Mouse (Mus musculus) stomach, postnatal 0 days (tissue): ENCODE data around the gene Edem2. TPM values are rescaled to one million over a fixed set of nuclear protein-coding genes. Genes with fewer than 3 reads are reported as not detected.

Source experiments
- ATAC-seq: fragments of 200-750 bp; cut with Nextera tagmentation; 2 replicates; pipeline ENCODE4 v1.8.0; 2017; ENCODE audit not compliant: low FRiP score, low TSS enrichment
- DNase-seq: peaks from one replicate; pipeline ENCODE4 v3.0.0-alpha.2; 2016; ENCODE audit warnings: low spot score
- H3K27ac ChIP-seq: fragments of 300-500 bp; sonication (generic); replicated peaks from 2 replicates; pipeline ENCODE4 v1.5.1; 2014; ENCODE audit warnings: mild to moderate bottlenecking, control low read depth
- H3K27me3 ChIP-seq: fragments of 300-500 bp; sonication (generic); 2 replicates; pipeline ENCODE4 v1.6.1; 2014; ENCODE audit warnings: low read length; ENCODE audit not compliant: control insufficient read depth, insufficient read depth
- H3K36me3 ChIP-seq: fragments of 300-500 bp; sonication (generic); 2 replicates; pipeline ENCODE4 v1.6.1; 2014; ENCODE audit warnings: low read length, mixed read lengths; ENCODE audit not compliant: control insufficient read depth, insufficient read depth
- H3K4me1 ChIP-seq: fragments of 300-500 bp; sonication (generic); replicated peaks from 2 replicates; pipeline ENCODE4 v1.6.1; 2014; ENCODE audit warnings: antibody characterized with exemption; ENCODE audit not compliant: control insufficient read depth, insufficient read depth
- H3K4me2 ChIP-seq: fragments of 300-500 bp; sonication (generic); replicated peaks from 2 replicates; pipeline ENCODE4 v1.6.1; 2014; ENCODE audit warnings: low read depth, mild to moderate bottlenecking, control low read depth, moderate library complexity
- H3K4me3 ChIP-seq: fragments of 300-500 bp; sonication (generic); 2 replicates; pipeline ENCODE4 v1.5.1; 2014; ENCODE audit warnings: low read depth, low read length, control low read depth
- H3K9ac ChIP-seq: fragments of 300-500 bp; sonication (generic); 2 replicates; pipeline ENCODE4 v1.6.1; 2014; ENCODE audit warnings: mild to moderate bottlenecking, low read length, control low read depth, mixed read lengths
- H3K9me3 ChIP-seq: fragments of 300-500 bp; sonication (generic); 2 replicates; pipeline ENCODE4 v1.6.1; 2016; ENCODE audit warnings: low read length; ENCODE audit not compliant: control insufficient read depth
- CTCF ChIP-seq: IDR thresholded peaks from 2 replicates; pipeline ENCODE4 v1.5.1; 2016; ENCODE audit warnings: antibody characterized with exemption, low read depth, mild to moderate bottlenecking, moderate library complexity
- EP300 ChIP-seq: optimal IDR thresholded peaks from 2 replicates; pipeline ENCODE3; 2016; ENCODE audit warnings: antibody characterized with exemption
- WGBS: fragments of 180-500 bp; shearing (Covaris S2); extraction: QIAGEN DNeasy Blood & Tissue Kit; methylation state at CpG from one replicate; pipeline ENCODE4 v1.1.7; 2014; 5-methylcytosine and 5-hydroxymethylcytosine counted together
- polyA plus RNA-seq: library from polyadenylated mRNA; unstranded; fragments of >200 nt; fragmentation: Nextera tagmentation; extraction: Ambion mirVana; gene quantifications from 2 replicates; pipeline ENCODE4 v1.2.1, GENCODE M21; 2015

Edem2 gene
- polyA plus RNA-seq, 1 experiment from 2014 or later: 64.9 TPM

DNA sequence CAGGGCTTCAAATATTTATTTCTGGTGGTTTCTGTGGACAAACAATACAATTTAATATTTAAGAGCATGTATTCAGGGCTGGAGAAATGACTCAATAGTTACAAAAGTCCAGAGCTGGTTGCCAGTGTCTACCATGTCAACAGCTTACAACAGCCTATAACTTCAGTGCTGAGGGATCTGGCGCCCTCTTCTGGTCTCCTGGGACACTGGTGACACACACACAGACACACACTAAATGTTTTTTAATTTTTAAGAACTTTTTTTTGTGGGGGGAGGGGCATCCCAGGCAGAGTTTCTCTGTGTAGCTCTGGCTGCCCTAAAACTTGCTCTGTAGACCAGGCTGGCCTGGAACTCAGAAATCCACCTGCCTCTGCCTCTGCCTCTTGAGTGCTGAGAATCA is 26.5 kb upstream of the Edem2 start:
- H3K4me1 ChIP-seq: no peaks in the 10 kb centered on the region
- ATAC-seq (peak; percentile 73), DNase-seq (peak; percentile 72)
- no peak overlapping the region for H3K4me2 ChIP-seq
- H3K27me3 ChIP-seq: no peaks in the 10 kb centered on the region
- H3K36me3 ChIP-seq: no peaks in the 10 kb centered on the region
- 4% methylated on average over 1 of the region's 1 CpGs for WGBS
- no peak overlapping the region for H3K9ac ChIP-seq
- TF ChIP-seq EP300: no peak
- TF ChIP-seq CTCF: peak; percentile 82
- no peak overlapping the region for H3K4me3 ChIP-seq
- no peaks in the 10 kb centered on the region for H3K9me3 ChIP-seq
- no peak overlapping the region for H3K27ac ChIP-seq

GRCm38 (mm10) chr2:155751014-155751786 is 21.9 kb upstream of the Edem2 start, which contains the start of gene Procr:
Gene Procr (plus strand): TSS chr2:155751117.
- WGBS: 2% methylated on average over 24 of the region's 25 CpGs
- peak within 1 kb of the TSS; percentile 46 for H3K4me3 ChIP-seq
- H3K27ac ChIP-seq: peak within 1 kb of the TSS; percentile 9; the same call in 1 of the 2 replicates
- peak within 1 kb of the TSS; percentile 73 for H3K4me2 ChIP-seq
- peak; percentile 77; the same call in 1 of the 2 replicates for ATAC-seq
- TF ChIP-seq CTCF: no peak
- no peak for TF ChIP-seq EP300
- no peaks in the 10 kb centered on the region for H3K4me1 ChIP-seq
- peak; percentile 55 for DNase-seq
- peak within 1 kb of the TSS; percentile 58 for H3K9ac ChIP-seq
- H3K27me3 ChIP-seq: no peaks in the 10 kb centered on the region
- H3K36me3 ChIP-seq: no peaks in the 10 kb centered on the region
- no peaks in the 10 kb centered on the region for H3K9me3 ChIP-seq

GRCm38 (mm10) chr2:155749394-155749793 is 20.1 kb upstream of the Edem2 start:
- DNase-seq (no peak), ATAC-seq (no peak)
- 85% methylated on average over 4 of the region's 4 CpGs for WGBS
- Histone ChIP-seq H3K9me3 (no peaks in the 10 kb centered on the region), H3K4me1 (no peaks in the 10 kb centered on the region), H3K4me2 (no peak overlapping the region), H3K36me3 (no peaks in the 10 kb centered on the region), H3K9ac (no peak overlapping the region), H3K27ac (no peak overlapping the region), H3K27me3 (no peaks in the 10 kb centered on the region), H3K4me3 (no peak overlapping the region)
- TF ChIP-seq EP300: no peak
- no peak for TF ChIP-seq CTCF

GRCm38 (mm10) chr2:155745487-155745886 is 16.2 kb upstream of the Edem2 start:
- WGBS: 43% methylated on average over 3 of the region's 3 CpGs
- no peak for DNase-seq
- no peaks in the 10 kb centered on the region for H3K27me3 ChIP-seq
- ATAC-seq: no peak
- no peak overlapping the region for H3K4me2 ChIP-seq
- no peaks in the 10 kb centered on the region for H3K36me3 ChIP-seq
- H3K27ac ChIP-seq: no peak overlapping the region
- H3K9me3 ChIP-seq: no peaks in the 10 kb centered on the region
- no peaks in the 10 kb centered on the region for H3K4me1 ChIP-seq
- TF ChIP-seq EP300 (no peak), CTCF (no peak)
- H3K9ac ChIP-seq: no peak overlapping the region
- no peak overlapping the region for H3K4me3 ChIP-seq

- no peak for DNase-seq
- WGBS: 77% methylated on average over 9 of the region's 9 CpGs
- ATAC-seq: no peak
- Histone ChIP-seq H3K9ac (no peak overlapping the region), H3K27me3 (no peaks in the 10 kb centered on the region), H3K9me3 (no peaks in the 10 kb centered on the region), H3K36me3 (no peaks in the 10 kb centered on the region), H3K4me3 (no peak overlapping the region), H3K4me2 (no peak overlapping the region), H3K27ac (no peak overlapping the region), H3K4me1 (no peaks in the 10 kb centered on the region)
- no peak for TF ChIP-seq CTCF
- no peak for TF ChIP-seq EP300
Observed at GRCm38 (mm10) chr2:155743351-155743750, 14.1 kb upstream of the Edem2 start.

DNA sequence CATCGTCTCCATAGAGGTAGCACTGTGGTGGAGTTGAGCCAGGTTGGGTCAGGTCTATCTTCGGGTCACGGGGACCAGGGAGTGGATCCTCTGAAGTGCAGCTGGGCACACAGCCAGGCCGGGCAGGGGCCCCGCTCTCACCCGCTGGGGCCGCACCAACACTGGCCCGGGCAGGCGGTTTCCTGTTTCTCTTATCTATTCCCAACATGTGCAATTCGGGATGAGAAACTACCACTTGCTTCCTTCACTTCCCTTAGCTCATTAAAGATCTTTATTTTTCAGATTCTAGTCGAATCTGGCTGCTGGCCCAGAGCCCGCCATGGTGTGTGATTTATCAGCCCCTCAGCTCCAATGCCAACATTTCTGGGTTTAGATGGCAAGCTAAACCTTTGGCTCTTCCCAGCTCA is 13.7 kb upstream of the Edem2 start:
- Histone ChIP-seq H3K27ac (0 out of 2 replicates have a peak overlapping the region, but pooled peaks have one; percentile 30), H3K27me3 (no peaks in the 10 kb centered on the region), H3K4me3 (no peak overlapping the region), H3K4me2 (no peak overlapping the region), H3K4me1 (no peaks in the 10 kb centered on the region), H3K9me3 (no peaks in the 10 kb centered on the region), H3K9ac (no peak overlapping the region), H3K36me3 (no peaks in the 10 kb centered on the region)
- TF ChIP-seq CTCF (no peak), EP300 (no peak)
- ATAC-seq (peak; percentile 67), DNase-seq (peak; percentile 30)
- 34% methylated on average over 12 of the region's 12 CpGs for WGBS
